Mouse (Mus musculus) midbrain, embryonic 16.5 days (tissue): ENCODE measurements around the gene Lrrc43. TPM values are rescaled to one million over a fixed set of nuclear protein-coding genes. Genes with fewer than 3 reads are reported as not detected.
A peak's percentile ranks its signal among the peaks of the same experiment; 100 is the strongest.
"Not testable (repeated sequence)": the region's sequence is repeated elsewhere in the genome, so short reads cannot be mapped to it uniquely, and the experiment has no call there.

Experiments
- ATAC-seq: fragments of 200-750 bp; cut with Nextera tagmentation; 2 replicates; pipeline ENCODE4 v1.8.0; 2017; ENCODE audit warnings: moderate TSS enrichment
- H3K27ac ChIP-seq: fragments of 300-500 bp; sonication (generic); 2 replicates; pipeline ENCODE4 v1.5.1; 2014; ENCODE audit warnings: mild to moderate bottlenecking, low read length, mixed read lengths
- H3K27me3 ChIP-seq: fragments of 300-500 bp; sonication (generic); 2 replicates; pipeline ENCODE4 v1.6.1; 2014; ENCODE audit warnings: low read depth, low read length, mixed read lengths; ENCODE audit not compliant: control insufficient read depth, insufficient read depth
- H3K36me3 ChIP-seq: fragments of 300-500 bp; sonication (generic); 2 replicates; pipeline ENCODE4 v1.6.1; 2014; ENCODE audit warnings: mild to moderate bottlenecking, low read length, moderate library complexity, mixed read lengths; ENCODE audit not compliant: control insufficient read depth, insufficient read depth
- H3K4me1 ChIP-seq: fragments of 300-500 bp; sonication (generic); 2 replicates; pipeline ENCODE4 v1.6.1; 2014; ENCODE audit warnings: mild to moderate bottlenecking, low read length, mixed read lengths; ENCODE audit not compliant: control insufficient read depth, insufficient read depth
- H3K4me2 ChIP-seq: fragments of 300-500 bp; sonication (generic); 2 replicates; pipeline ENCODE4 v1.6.1; 2014; ENCODE audit warnings: mild to moderate bottlenecking, low read length, mixed read lengths
- H3K4me3 ChIP-seq: fragments of 300-500 bp; sonication (generic); 2 replicates; pipeline ENCODE4 v1.5.1; 2014; ENCODE audit warnings: low read depth, mild to moderate bottlenecking, low read length, moderate library complexity, mixed read lengths
- H3K9ac ChIP-seq: fragments of 300-500 bp; sonication (generic); 2 replicates; pipeline ENCODE4 v1.6.1; 2014; ENCODE audit warnings: low read depth, low read length, mixed read lengths
- H3K9me3 ChIP-seq: fragments of 300-500 bp; sonication (generic); replicated peaks from 2 replicates; pipeline ENCODE4 v1.6.1; 2014; ENCODE audit warnings: mild to moderate bottlenecking, low read length, mixed read lengths; ENCODE audit not compliant: control insufficient read depth, poor library complexity, severe bottlenecking
- WGBS: fragments of 180-500 bp; shearing (Covaris S2); extraction: QIAGEN DNeasy Blood & Tissue Kit; methylation state at CpG from one replicate; pipeline ENCODE4 v1.1.7; 2014; 5-methylcytosine and 5-hydroxymethylcytosine counted together
- polyA plus RNA-seq: library from polyadenylated mRNA; unstranded; fragments of >200 nt; fragmentation: Nextera tagmentation; extraction: Ambion mirVana; gene quantifications from 2 replicates; pipeline ENCODE4 v1.2.1, GENCODE M21; 2015

Lrrc43 gene
- polyA plus RNA-seq, 1 experiment from 2014 or later: 1.4 TPM

- 7% methylated on average over 11 of the region's 12 CpGs for WGBS
- Histone ChIP-seq H3K9me3 (no peaks in the 10 kb centered on the region), H3K4me3 (peak overlapping the region; percentile 68), H3K4me1 (peaks cover 4% of the 10 kb centered on the region; the same call in 1 of the 2 replicates), H3K9ac (peak overlapping the region; percentile 76), H3K27ac (no peak overlapping the region), H3K27me3 (no peaks in the 10 kb centered on the region), H3K4me2 (peak overlapping the region; percentile 79), H3K36me3 (0 out of 2 replicates have a peak, but pooled peaks cover 3% of the 10 kb centered on the region)
- ATAC-seq: peak; percentile 21; the same call in 1 of the 2 replicates
These were observed 19.8 kb downstream of the Lrrc43 start for GRCm38 (mm10) chr5:123508921-123509320.

- Histone ChIP-seq H3K4me3 (no peak within 1 kb of the TSS), H3K9me3 (no peaks in the 10 kb centered on the region), H3K36me3 (peaks cover 4% of the 10 kb centered on the region; the same call in 1 of the 2 replicates), H3K27ac (no peak within 1 kb of the TSS), H3K4me1 (peaks cover 4% of the 10 kb centered on the region; the same call in 1 of the 2 replicates), H3K4me2 (peak within 1 kb of the TSS; percentile 79), H3K9ac (no peak within 1 kb of the TSS), H3K27me3 (no peaks in the 10 kb centered on the region)
- 90% methylated on average over 5 of the region's 5 CpGs for WGBS
- no peak for ATAC-seq
These were observed 21.1 kb downstream of the Lrrc43 start, which contains the start of gene B3gnt4 for GRCm38 (mm10) chr5:123510160-123510559. Gene B3gnt4, plus strand, starts transcription at chr5:123510460.

DNA sequence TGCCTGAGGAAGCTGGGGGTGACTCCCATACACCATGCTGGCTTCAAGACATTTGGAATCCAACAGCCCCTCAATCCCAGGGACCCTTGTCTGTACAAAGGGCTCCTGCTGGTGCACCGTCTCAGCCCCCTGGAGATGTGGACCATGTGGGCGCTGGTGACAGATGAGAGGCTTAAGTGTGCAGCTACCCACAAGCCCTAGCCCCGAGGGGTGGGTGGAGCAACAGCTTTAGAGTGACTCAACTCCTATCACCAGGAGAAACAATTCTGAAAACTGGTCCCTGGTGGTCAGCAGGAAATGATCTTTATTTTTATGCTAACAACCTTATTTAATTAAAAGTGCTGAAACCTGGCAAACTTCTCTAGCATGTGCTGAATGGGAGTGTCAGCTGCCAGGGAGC is 22.3 kb downstream of the Lrrc43 start:
- H3K4me2 ChIP-seq, H3K4me1 ChIP-seq, H3K27ac ChIP-seq, H3K27me3 ChIP-seq, H3K4me3 ChIP-seq, ATAC-seq, H3K9me3 ChIP-seq, H3K9ac ChIP-seq: not testable (repeated sequence)
- peaks cover 11% of the 10 kb centered on the region for H3K36me3 ChIP-seq
- 78% methylated on average over 3 of the region's 3 CpGs for WGBS

- Histone ChIP-seq H3K9ac (no peak overlapping the region), H3K27ac (no peak overlapping the region), H3K27me3 (no peaks in the 10 kb centered on the region), H3K9me3 (no peaks in the 10 kb centered on the region), H3K4me2 (no peak overlapping the region), H3K36me3 (peaks cover 14% of the 10 kb centered on the region), H3K4me3 (no peak overlapping the region), H3K4me1 (peaks cover 4% of the 10 kb centered on the region; the same call in 1 of the 2 replicates)
- ATAC-seq: no peak
- 77% methylated on average over 3 of the region's 3 CpGs for WGBS
These were observed 23.0 kb downstream of the Lrrc43 start for GRCm38 (mm10) chr5:123512102-123512501.

GRCm38 (mm10) chr5:123514871-123515270 is 25.8 kb downstream of the Lrrc43 start:
- no peak overlapping the region for H3K27ac ChIP-seq
- H3K27me3 ChIP-seq: no peaks in the 10 kb centered on the region
- no peak overlapping the region for H3K9ac ChIP-seq
- H3K4me3 ChIP-seq: no peak overlapping the region
- peaks cover 21% of the 10 kb centered on the region for H3K36me3 ChIP-seq
- no peaks in the 10 kb centered on the region for H3K9me3 ChIP-seq
- H3K4me1 ChIP-seq: no peaks in the 10 kb centered on the region
- no peak for ATAC-seq
- WGBS: 93% methylated on average over 5 of the region's 5 CpGs
- H3K4me2 ChIP-seq: no peak overlapping the region

- no peak for ATAC-seq
- Histone ChIP-seq H3K36me3 (peaks cover 13% of the 10 kb centered on the region), H3K9ac (no peak overlapping the region), H3K27ac (no peak overlapping the region), H3K4me1 (peaks cover 16% of the 10 kb centered on the region), H3K9me3 (no peaks in the 10 kb centered on the region), H3K27me3 (no peaks in the 10 kb centered on the region), H3K4me3 (no peak overlapping the region), H3K4me2 (no peak overlapping the region)
- 92% methylated on average over 9 of the region's 9 CpGs for WGBS
These were observed 31.6 kb downstream of the Lrrc43 start for GRCm38 (mm10) chr5:123520666-123521065.

DNA sequence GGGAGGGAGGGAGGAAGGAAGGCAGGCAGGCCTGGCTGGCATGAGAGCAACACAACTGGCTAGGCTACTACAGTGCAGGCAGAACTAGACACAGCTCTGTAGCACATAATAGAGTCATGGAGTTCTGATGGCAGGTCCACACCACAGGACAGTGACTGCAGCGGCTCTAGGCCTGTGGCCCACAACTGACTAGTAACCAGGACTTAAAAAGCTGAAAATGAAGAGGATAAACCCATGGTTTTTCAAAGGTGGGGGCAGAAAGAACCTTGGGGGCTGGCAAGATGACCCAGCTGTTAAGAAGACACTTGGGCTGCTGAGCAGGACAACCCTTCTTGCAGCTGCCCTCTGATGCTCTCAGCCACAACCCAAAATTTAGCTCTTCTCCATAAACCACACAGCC is 32.5 kb downstream of the Lrrc43 start:
- no peak overlapping the region for H3K4me3 ChIP-seq
- no peak overlapping the region for H3K27ac ChIP-seq
- H3K4me2 ChIP-seq: no peak overlapping the region
- no peak overlapping the region for H3K9ac ChIP-seq
- no peaks in the 10 kb centered on the region for H3K9me3 ChIP-seq
- no peaks in the 10 kb centered on the region for H3K27me3 ChIP-seq
- WGBS: 89% methylated on average over 1 of the region's 1 CpGs
- no peak for ATAC-seq
- peaks cover 16% of the 10 kb centered on the region for H3K4me1 ChIP-seq
- H3K36me3 ChIP-seq: peaks cover 8% of the 10 kb centered on the region

GRCm38 (mm10) chr5:123522166-123522565 is 33.1 kb downstream of the Lrrc43 start:
- Histone ChIP-seq H3K9me3 (no peaks in the 10 kb centered on the region), H3K4me1 (peaks cover 16% of the 10 kb centered on the region), H3K4me2 (no peak overlapping the region), H3K9ac (no peak overlapping the region), H3K4me3 (no peak overlapping the region), H3K27ac (no peak overlapping the region), H3K27me3 (no peaks in the 10 kb centered on the region), H3K36me3 (peaks cover 6% of the 10 kb centered on the region)
- no peak for ATAC-seq
- WGBS: 84% methylated on average over 1 of the region's 1 CpGs

GRCm38 (mm10) chr5:123523692-123524392 is 34.7 kb downstream of the Lrrc43 start, which contains the start of gene Diablo:
Gene Diablo, minus strand, starts transcription at chr5:123524176.
- Histone ChIP-seq H3K4me1 (peaks cover 16% of the 10 kb centered on the region), H3K27ac (peak within 1 kb of the TSS; percentile 61), H3K4me2 (peak within 1 kb of the TSS; percentile 98), H3K9ac (peak within 1 kb of the TSS; percentile 82), H3K27me3 (no peaks in the 10 kb centered on the region), H3K4me3 (peak within 1 kb of the TSS; percentile 93), H3K9me3 (no peaks in the 10 kb centered on the region), H3K36me3 (peaks cover 6% of the 10 kb centered on the region; the same call in 1 of the 2 replicates)
- ATAC-seq: peak; percentile 98
- under 1% methylated on average over 81 of the region's 82 CpGs for WGBS
